Mouse (Mus musculus) hindbrain, embryonic 15.5 days (tissue): Measurements from ENCODE around the gene Art5. TPM values are rescaled to one million over a fixed set of nuclear protein-coding genes. Genes with fewer than 3 reads are reported as not detected.

Experiments
- ATAC-seq: fragments of 200-750 bp; cut with Nextera tagmentation; 2 replicates; pipeline ENCODE4 v1.8.0; 2017; ENCODE audit warnings: low read depth, moderate number of reproducible peaks, moderate TSS enrichment; ENCODE audit not compliant: low FRiP score
- H3K27ac ChIP-seq: fragments of 300-500 bp; sonication (generic); replicated peaks from 2 replicates; pipeline ENCODE4 v1.5.1; 2015; ENCODE audit warnings: mild to moderate bottlenecking, inconsistent platforms
- H3K27me3 ChIP-seq: fragments of 300-500 bp; sonication (generic); 2 replicates; pipeline ENCODE4 v1.6.1; 2015; ENCODE audit warnings: control low read depth, inconsistent platforms
- H3K36me3 ChIP-seq: fragments of 300-500 bp; sonication (generic); 2 replicates; pipeline ENCODE4 v1.6.1; 2015; ENCODE audit warnings: control low read depth, inconsistent platforms
- H3K4me1 ChIP-seq: fragments of 300-500 bp; sonication (generic); replicated peaks from 2 replicates; pipeline ENCODE4 v1.6.1; 2015; ENCODE audit warnings: control low read depth, inconsistent platforms
- H3K4me2 ChIP-seq: fragments of 300-500 bp; sonication (generic); 2 replicates; pipeline ENCODE4 v1.6.1; 2015; ENCODE audit warnings: moderate library complexity, mild to moderate bottlenecking, inconsistent platforms
- H3K4me3 ChIP-seq: fragments of 300-500 bp; sonication (generic); 2 replicates; pipeline ENCODE4 v1.5.1; 2015; ENCODE audit warnings: mild to moderate bottlenecking, inconsistent platforms
- H3K9ac ChIP-seq: fragments of 300-500 bp; sonication (generic); 2 replicates; pipeline ENCODE4 v1.6.1; 2015; ENCODE audit warnings: inconsistent platforms
- H3K9me3 ChIP-seq: fragments of 300-500 bp; sonication (generic); 2 replicates; pipeline ENCODE4 v1.6.1; 2016; ENCODE audit warnings: control low read depth, inconsistent platforms
- WGBS: fragments of 180-500 bp; shearing (Covaris S2); methylation state at CpG from one replicate; pipeline ENCODE4 v1.1.7; 2015; 5-methylcytosine and 5-hydroxymethylcytosine counted together
- polyA plus RNA-seq: library from polyadenylated mRNA; unstranded; fragments of >200 nt; fragmentation: Nextera tagmentation; extraction: Ambion mirVana; gene quantifications from 2 replicates; pipeline ENCODE4 v1.2.1, GENCODE M21; 2015

The Art5 gene
- polyA plus RNA-seq, 1 experiment from 2014 or later: 0.17 TPM

DNA sequence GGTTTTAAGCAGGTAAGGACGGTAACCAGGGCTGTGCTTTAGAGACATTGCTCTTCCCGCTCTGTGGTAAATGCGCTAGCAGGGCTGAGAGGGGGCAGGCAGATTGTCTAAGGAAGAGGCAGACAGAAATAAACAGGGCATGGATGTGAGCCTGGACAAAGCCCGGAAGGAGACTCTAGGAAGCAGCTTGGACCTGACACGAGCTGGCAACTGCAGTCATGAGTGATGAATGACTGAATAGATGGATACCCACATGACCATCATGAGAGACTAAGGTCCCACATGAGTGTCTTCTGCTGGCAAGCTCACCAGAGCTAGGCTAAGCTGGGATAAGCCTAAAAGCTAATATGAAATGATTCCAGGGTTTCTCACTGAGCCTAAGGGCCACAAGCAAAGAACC, 5.2 kb downstream of the Art5 start:
- Histone ChIP-seq H3K27me3 (0 out of 2 replicates have a peak, but pooled peaks cover under 1% of the 10 kb centered on the region), H3K4me1 (peaks cover 16% of the 10 kb centered on the region), H3K27ac (no peak overlapping the region), H3K9ac (no peak overlapping the region), H3K4me2 (no peak overlapping the region), H3K4me3 (no peak overlapping the region), H3K36me3 (no peaks in the 10 kb centered on the region), H3K9me3 (no peaks in the 10 kb centered on the region)
- no peak for ATAC-seq
- 73% methylated on average over 5 of the region's 5 CpGs for WGBS

DNA sequence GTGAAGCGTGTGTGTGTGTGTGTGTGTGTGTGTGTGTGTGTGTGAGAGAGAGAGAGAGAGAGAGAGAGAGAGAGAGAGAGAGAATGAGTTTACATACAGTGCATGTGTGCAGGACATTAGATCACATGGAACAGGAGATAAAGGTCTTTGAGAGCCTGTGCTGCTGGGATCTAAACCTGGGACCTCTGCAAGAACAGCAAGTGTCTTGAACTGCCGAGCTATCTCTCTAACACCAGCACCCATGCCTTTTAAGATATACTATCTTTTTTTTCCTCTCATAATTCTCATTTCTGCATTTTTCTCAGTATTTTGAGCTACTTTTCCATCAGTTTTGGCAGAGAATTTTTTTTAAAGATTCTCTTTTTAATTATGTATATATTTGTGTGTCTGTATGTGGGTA, 5.7 kb downstream of the Art5 start:
- H3K27ac ChIP-seq: no peak overlapping the region
- H3K27me3 ChIP-seq: 0 out of 2 replicates have a peak, but pooled peaks cover 3% of the 10 kb centered on the region
- no peaks in the 10 kb centered on the region for H3K36me3 ChIP-seq
- no peak overlapping the region for H3K9ac ChIP-seq
- no peak for ATAC-seq
- H3K4me3 ChIP-seq: no peak overlapping the region
- no peak overlapping the region for H3K4me2 ChIP-seq
- WGBS: 93% methylated on average over 2 of the region's 2 CpGs
- no peaks in the 10 kb centered on the region for H3K9me3 ChIP-seq
- peaks cover 16% of the 10 kb centered on the region for H3K4me1 ChIP-seq

DNA sequence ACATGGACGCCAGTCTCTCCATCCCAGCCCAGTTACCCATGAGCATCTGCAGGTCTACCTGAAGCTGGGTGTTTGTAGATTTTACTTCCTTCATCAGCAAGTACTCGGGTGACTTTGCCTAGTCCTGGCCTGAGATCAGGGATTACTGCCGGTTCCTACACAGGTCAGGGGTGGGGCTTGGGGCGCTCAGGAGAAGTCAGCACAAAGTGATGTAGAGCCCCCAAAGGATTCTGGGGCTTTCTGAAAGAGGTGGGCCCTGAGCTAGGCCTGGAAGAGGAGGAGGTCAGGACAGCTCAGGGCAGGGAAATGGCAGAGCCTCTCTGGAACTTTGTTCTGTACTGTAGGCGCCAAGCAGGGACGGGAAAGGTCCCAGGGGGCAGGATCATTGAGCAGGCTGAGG, 6.6 kb downstream of the Art5 start:
- H3K27ac ChIP-seq: no peak overlapping the region
- H3K9me3 ChIP-seq: no peaks in the 10 kb centered on the region
- no peak overlapping the region for H3K4me3 ChIP-seq
- H3K9ac ChIP-seq: no peak overlapping the region
- ATAC-seq: no peak
- H3K27me3 ChIP-seq: 0 out of 2 replicates have a peak, but pooled peaks cover 3% of the 10 kb centered on the region
- peaks cover 16% of the 10 kb centered on the region for H3K4me1 ChIP-seq
- H3K36me3 ChIP-seq: no peaks in the 10 kb centered on the region
- 52% methylated on average over 6 of the region's 6 CpGs for WGBS
- no peak overlapping the region for H3K4me2 ChIP-seq

DNA sequence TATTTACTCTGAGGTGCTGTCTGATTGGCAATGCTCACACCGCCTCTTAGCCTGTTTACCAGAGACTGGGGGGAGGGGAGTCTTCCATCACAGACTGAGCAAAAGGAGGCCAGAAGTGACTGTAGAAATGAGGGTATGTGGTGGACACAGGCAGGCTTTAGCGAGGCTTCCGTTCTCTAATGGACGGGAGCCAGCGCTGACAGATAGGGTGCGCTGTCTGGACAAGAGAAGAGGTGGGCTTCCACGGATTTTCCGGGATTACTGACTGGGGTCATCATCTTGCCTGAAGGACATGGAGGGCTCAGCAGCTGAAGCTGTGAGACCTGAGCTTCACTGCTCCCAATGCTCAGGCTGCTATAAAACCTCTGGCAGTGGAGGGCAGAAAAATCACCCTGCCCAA, 7.0 kb downstream of the Art5 start:
- H3K4me3 ChIP-seq: no peak overlapping the region
- H3K36me3 ChIP-seq: no peaks in the 10 kb centered on the region
- no peak overlapping the region for H3K9ac ChIP-seq
- peaks cover 16% of the 10 kb centered on the region for H3K4me1 ChIP-seq
- no peak for ATAC-seq
- H3K9me3 ChIP-seq: no peaks in the 10 kb centered on the region
- H3K4me2 ChIP-seq: no peak overlapping the region
- WGBS: 44% methylated on average over 8 of the region's 8 CpGs
- H3K27ac ChIP-seq: no peak overlapping the region
- 0 out of 2 replicates have a peak, but pooled peaks cover 3% of the 10 kb centered on the region for H3K27me3 ChIP-seq

DNA sequence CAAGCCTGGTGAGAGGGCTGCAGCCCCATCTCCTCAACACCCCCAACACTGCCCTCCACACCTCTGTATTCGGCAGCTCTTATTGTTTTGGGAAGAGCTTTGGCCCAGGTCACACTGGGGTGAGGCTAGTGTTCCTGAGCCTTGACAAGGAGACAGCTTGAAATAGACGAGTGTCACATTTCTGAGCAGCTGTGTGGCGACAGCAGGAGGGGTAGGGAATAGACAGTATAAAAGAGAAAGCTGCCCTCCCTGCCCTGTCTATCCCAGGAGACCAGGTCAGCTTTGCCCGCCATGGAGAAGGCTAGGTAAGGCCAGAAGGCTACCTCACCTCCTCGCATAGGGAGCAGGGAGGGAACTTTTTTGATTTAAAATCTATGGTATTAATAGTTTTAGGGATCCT, 7.8 kb downstream of the Art5 start, which contains the start of gene Art1:
TSS of gene Art1 (plus strand) at position 257 of the 400 bp plus-strand sequence.
- no peak within 1 kb of the TSS for H3K9ac ChIP-seq
- no peak for ATAC-seq
- H3K9me3 ChIP-seq: no peaks in the 10 kb centered on the region
- 0 out of 2 replicates have a peak, but pooled peaks cover 3% of the 10 kb centered on the region for H3K27me3 ChIP-seq
- peaks cover 11% of the 10 kb centered on the region for H3K4me1 ChIP-seq
- H3K27ac ChIP-seq: no peak within 1 kb of the TSS
- H3K4me2 ChIP-seq: no peak within 1 kb of the TSS
- 44% methylated on average over 5 of the region's 5 CpGs for WGBS
- no peak within 1 kb of the TSS for H3K4me3 ChIP-seq
- H3K36me3 ChIP-seq: no peaks in the 10 kb centered on the region

DNA sequence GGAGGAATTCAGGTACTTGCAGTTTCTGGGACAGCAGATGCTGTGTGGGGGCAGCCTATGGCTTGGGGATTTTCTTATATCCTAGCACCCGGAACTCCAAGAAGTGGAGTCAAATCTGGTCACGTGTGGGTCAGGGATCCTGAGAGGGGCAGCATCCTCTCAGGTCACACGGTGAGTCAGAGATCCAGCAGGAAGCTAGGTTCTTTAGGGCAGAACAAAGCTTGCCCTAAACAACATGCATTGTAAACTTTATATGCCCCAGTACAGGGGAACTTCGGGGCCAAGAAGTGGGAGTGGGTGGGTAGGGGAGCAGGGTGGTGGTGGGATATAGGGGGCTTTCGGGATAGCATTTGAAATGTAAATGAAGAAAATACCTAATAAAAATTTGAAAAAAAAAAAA, 8.4 kb downstream of the Art5 start:
- 72% methylated on average over 5 of the region's 5 CpGs for WGBS
- no peaks in the 10 kb centered on the region for H3K9me3 ChIP-seq
- no peaks in the 10 kb centered on the region for H3K36me3 ChIP-seq
- H3K27ac ChIP-seq: no peak overlapping the region
- H3K4me2 ChIP-seq: no peak overlapping the region
- H3K9ac ChIP-seq: no peak overlapping the region
- H3K27me3 ChIP-seq: 0 out of 2 replicates have a peak, but pooled peaks cover 3% of the 10 kb centered on the region
- ATAC-seq: no peak
- H3K4me1 ChIP-seq: peaks cover 11% of the 10 kb centered on the region
- H3K4me3 ChIP-seq: no peak overlapping the region

DNA sequence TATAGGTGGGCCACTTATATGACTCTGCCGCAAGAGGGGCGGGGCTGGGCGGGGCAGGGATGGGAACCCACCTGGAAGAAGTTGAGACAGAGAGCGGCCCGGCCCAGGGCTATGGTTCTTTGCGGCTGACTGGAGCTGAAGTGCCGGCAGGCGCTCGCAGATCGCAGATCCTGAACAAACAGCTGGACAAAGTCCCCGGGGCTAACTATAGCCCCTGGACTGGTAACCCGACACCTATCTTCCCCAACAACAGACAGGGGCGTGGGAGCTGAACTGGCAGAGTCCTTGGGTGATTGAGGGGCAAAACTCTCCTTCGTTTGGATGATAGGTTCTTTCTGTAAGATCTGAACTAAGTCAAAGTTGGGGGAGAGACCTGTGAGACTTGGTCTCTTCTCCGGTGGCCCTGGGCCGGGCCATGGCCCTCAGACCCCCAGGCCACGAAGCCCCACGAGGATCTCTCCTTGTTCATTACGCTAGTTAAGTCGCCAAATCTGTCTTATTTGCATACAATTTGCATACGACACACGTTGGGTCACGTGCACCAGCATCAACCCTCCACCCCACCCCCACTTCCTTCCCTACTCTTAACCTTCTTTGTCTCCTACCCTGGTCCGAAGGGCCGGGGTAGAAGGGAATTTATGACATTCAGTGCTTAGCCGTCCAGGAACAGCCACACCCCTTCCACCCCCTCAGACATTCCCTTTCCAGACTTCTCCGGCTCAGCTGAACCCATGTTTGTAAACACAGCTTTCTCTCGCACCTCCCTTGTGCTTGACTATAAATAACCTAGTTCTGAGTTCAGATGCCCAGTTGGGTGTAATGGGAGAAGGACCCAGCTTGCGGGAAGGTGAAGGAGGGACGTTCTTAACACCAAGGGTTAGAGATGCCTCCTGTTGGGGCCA, 9.3 kb downstream of the Art5 start:
- Histone ChIP-seq H3K27ac (no peak overlapping the region), H3K9me3 (no peaks in the 10 kb centered on the region), H3K36me3 (no peaks in the 10 kb centered on the region), H3K4me1 (peaks cover 11% of the 10 kb centered on the region), H3K4me2 (peak overlapping the region; percentile 51), H3K27me3 (0 out of 2 replicates have a peak, but pooled peaks cover 3% of the 10 kb centered on the region), H3K9ac (no peak overlapping the region), H3K4me3 (peak overlapping the region; percentile 10)
- 0 out of 2 replicates have a peak, but pooled peaks have one; percentile 9 for ATAC-seq
- 5% methylated on average over 30 of the region's 30 CpGs for WGBS

DNA sequence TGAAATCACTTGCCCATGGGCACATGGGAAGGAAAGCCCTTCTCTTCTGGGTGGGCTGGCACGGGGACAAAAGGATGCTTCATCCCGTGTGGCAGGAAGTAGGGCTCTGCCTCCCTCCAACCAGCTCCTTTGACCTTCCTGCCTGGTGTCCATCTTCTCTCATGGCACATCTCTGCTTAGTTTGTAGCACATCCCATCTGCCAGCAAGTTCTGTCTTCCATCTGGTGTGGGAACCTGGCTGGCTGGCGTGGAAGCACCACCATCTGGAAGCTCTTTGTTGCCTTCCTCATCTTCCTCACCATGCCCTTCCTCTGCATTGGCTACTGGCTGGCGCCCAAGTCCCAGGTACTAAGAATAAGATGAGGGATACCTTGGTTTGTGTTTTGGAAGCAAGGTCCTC, 22.0 kb downstream of the Art5 start:
- WGBS: 88% methylated on average over 4 of the region's 4 CpGs
- no peak overlapping the region for H3K4me2 ChIP-seq
- H3K4me1 ChIP-seq: no peaks in the 10 kb centered on the region
- ATAC-seq: no peak
- no peak overlapping the region for H3K9ac ChIP-seq
- peaks cover 13% of the 10 kb centered on the region for H3K36me3 ChIP-seq
- no peak overlapping the region for H3K4me3 ChIP-seq
- no peak overlapping the region for H3K27ac ChIP-seq
- H3K9me3 ChIP-seq: no peaks in the 10 kb centered on the region
- no peaks in the 10 kb centered on the region for H3K27me3 ChIP-seq

DNA sequence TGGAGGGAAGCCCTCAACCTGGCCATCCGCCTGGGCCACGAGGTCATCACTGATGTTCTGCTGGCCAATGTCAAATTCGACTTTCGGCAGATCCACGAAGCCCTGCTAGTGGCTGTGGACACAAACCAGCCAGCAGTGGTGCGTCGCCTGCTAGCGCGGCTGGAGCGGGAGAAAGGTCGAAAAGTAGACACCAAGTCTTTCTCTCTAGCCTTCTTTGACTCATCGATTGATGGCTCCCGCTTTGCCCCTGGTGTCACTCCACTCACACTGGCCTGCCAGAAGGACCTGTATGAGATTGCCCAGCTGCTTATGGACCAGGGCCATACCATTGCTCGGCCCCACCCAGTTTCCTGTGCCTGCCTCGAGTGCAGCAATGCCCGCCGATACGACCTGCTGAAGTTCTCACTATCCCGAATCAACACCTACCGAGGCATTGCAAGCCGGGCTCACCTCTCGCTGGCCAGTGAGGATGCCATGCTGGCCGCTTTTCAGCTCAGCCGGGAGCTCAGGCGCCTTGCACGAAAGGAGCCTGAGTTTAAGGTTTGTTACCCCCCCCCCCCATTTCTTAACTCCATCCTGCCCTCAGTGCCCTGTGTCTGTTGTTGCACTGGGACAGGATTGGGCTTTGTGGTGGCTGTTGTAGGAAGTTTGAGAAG, 25.1 kb downstream of the Art5 start:
- no peak overlapping the region for H3K4me2 ChIP-seq
- no peak overlapping the region for H3K27ac ChIP-seq
- H3K36me3 ChIP-seq: peaks cover 35% of the 10 kb centered on the region
- no peak overlapping the region for H3K9ac ChIP-seq
- no peaks in the 10 kb centered on the region for H3K27me3 ChIP-seq
- 93% methylated on average over 26 of the region's 26 CpGs for WGBS
- no peaks in the 10 kb centered on the region for H3K4me1 ChIP-seq
- no peaks in the 10 kb centered on the region for H3K9me3 ChIP-seq
- H3K4me3 ChIP-seq: no peak overlapping the region
- no peak for ATAC-seq

DNA sequence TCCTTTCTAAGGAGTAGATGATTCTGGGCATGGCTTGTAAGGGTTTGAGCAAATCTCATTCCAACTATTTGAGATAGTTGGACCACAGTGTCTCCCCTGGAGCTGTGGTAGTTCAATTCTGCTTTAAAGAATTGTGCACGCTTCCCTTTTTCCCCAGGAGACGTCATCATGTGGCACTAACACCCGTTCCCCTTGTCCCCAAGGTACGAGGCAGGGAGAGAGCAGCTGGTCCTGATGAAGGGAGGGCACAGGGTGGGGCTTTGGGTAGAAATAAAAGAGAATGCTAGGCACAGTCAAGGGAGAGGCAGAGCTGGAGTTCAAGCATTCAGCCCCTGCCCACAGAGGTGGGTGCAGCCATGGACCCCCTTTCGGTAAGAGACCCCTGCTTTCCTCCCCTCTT, 26.5 kb downstream of the Art5 start, which contains the start of gene Trpc2:
TSS of gene Trpc2 (plus strand) at position 301 of the 400 bp plus-strand sequence.
- H3K4me3 ChIP-seq: no peak within 1 kb of the TSS
- H3K9me3 ChIP-seq: no peaks in the 10 kb centered on the region
- no peak within 1 kb of the TSS for H3K27ac ChIP-seq
- H3K36me3 ChIP-seq: peaks cover 39% of the 10 kb centered on the region
- 78% methylated on average over 5 of the region's 5 CpGs for WGBS
- no peaks in the 10 kb centered on the region for H3K4me1 ChIP-seq
- no peak within 1 kb of the TSS for H3K4me2 ChIP-seq
- no peak within 1 kb of the TSS for H3K9ac ChIP-seq
- ATAC-seq: no peak
- H3K27me3 ChIP-seq: no peaks in the 10 kb centered on the region

DNA sequence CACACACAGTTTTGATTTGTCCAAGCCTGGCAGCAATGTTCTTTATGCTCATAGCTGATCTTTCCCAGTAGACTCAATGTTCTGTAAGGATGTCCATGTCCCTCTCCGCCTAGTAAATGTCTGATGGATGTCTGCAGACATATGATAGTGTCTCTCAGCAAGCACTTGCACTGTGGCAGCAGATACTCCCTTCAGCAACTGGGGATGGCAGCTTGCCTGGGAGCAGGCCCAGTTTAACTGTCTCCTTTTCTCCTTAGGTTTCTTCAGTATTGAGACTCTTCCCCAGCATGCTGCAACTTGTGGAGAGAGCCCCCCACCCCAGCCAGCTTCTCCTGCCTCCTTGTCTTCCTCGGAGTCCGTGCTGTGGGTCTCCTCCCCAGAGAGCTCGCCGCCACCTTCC, 27.5 kb downstream of the Art5 start:
- H3K36me3 ChIP-seq: peaks cover 44% of the 10 kb centered on the region
- ATAC-seq: no peak

DNA sequence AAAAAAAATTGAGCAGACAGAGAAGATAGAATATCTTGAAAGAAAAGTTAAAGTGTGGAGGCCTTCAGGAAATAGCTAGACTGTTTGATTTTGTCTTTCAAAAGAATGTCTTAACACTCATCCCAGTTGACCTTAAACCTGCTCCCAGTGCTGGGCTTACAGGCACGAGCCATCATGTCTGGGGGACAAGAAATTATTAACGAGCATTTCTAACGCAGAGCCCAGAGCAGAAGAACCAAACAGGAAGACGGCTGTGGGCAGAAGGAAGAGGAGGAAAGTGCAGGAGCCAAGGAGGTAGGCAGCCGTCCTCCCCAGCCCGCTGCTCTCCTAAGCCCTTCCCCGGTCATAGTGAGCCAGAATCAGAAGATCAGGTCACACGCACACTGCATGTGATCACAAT, 29.0 kb downstream of the Art5 start:
- WGBS: 92% methylated on average over 8 of the region's 8 CpGs
- no peak for ATAC-seq
- Histone ChIP-seq H3K9ac (no peak overlapping the region), H3K4me1 (no peaks in the 10 kb centered on the region), H3K9me3 (no peaks in the 10 kb centered on the region), H3K4me3 (no peak overlapping the region), H3K27me3 (no peaks in the 10 kb centered on the region), H3K36me3 (peaks cover 52% of the 10 kb centered on the region), H3K4me2 (no peak overlapping the region), H3K27ac (no peak overlapping the region)

More for the DNA sequence above, 27.5 kb downstream of the Art5 start:
- Histone ChIP-seq H3K4me1 (no peaks in the 10 kb centered on the region), H3K9me3 (no peaks in the 10 kb centered on the region), H3K27ac (no peak overlapping the region), H3K9ac (no peak overlapping the region), H3K27me3 (no peaks in the 10 kb centered on the region), H3K4me3 (no peak overlapping the region), H3K4me2 (no peak overlapping the region)
- 96% methylated on average over 5 of the region's 5 CpGs for WGBS
